22 mouse cellular contexts compared by ENCODE assay signal in genomic region chr5:17571571-17571970, GRCm38 (mm10). TPM values are rescaled to one million over a fixed set of nuclear protein-coding genes. Genes with fewer than 3 reads are reported as not detected.
DNase-seq lines count a peak whose midpoint lies in the region; ATAC-seq and TF ChIP-seq lines count a peak whose summit lies in the region.
"Had no signal": no experiment of that assay in that cellular context is flagged by ENCODE, and none has a peak within 500 bp of the region (broad histone marks: within the 10 kb centered on the region; RNA-seq: fewer than 3 reads in every experiment).

No protein-coding gene starts in this region.

- no peak for TF ChIP-seq CTCF in intestine, postnatal 0 days (IDR thresholded peaks at IDR 0.05; ENCODE audit: low read depth)

- H3K4me1 ChIP-seq in intestine, postnatal 0 days (replicated peaks; ENCODE audit: control insufficient read depth, insufficient read depth, low read length): no peaks in the 10 kb centered on the region
- H3K4me1 ChIP-seq: forebrain, embryonic 12.5 days; heart, embryonic 10.5 days; liver, embryonic 13.5 days; midbrain, embryonic 12.5 days had no signal

- WGBS in intestine, postnatal 0 days: 41% methylated on average over 6 of the region's 6 CpGs

- H3K27me3 ChIP-seq in intestine, postnatal 0 days (replicated peaks; ENCODE audit: control insufficient read depth, insufficient read depth, low read length): no peaks in the 10 kb centered on the region
- H3K27me3 ChIP-seq: midbrain, embryonic 12.5 days; neural tube, embryonic 15.5 days had no signal

- no peak overlapping the region for H3K9ac ChIP-seq in intestine, postnatal 0 days (ENCODE audit: low read depth, low read length)
- H3K9ac ChIP-seq: forebrain, embryonic 12.5 days; hindbrain, embryonic 15.5 days; liver, embryonic 13.5 days; midbrain, embryonic 12.5 days; neural tube, embryonic 15.5 days had no signal

- ATAC-seq in intestine, postnatal 0 days: peak; percentile 62
- ATAC-seq in megakaryocyte-erythroid progenitor cell, adult 5-6 weeks (replicated peaks; ENCODE audit: low FRiP score, low TSS enrichment, poor library complexity, severe bottlenecking): no peak

- DNase-seq in 3T3-L1 (ENCODE audit: low read depth, low spot score) (peak; percentile 66), NIH3T3 (ENCODE audit: low read depth) (peak; percentile 1)
- DNase-seq in lung, postnatal 36 days: peak; percentile 63
- no peak for DNase-seq in heart, adult 9 months (ENCODE audit: low spot score in 2 of 2)
- no peak for DNase-seq in kidney, adult 11 months
- DNase-seq: cerebellum, adult 11 months; cerebellum, postnatal 10 days; heart, postnatal 4 days; kidney, adult 18-20 months; kidney, postnatal 4 days; layer of hippocampus, adult 9-11 months; liver, embryonic 13.5 days; right cerebral cortex, adult 18-20 months; thymus, postnatal 36 days had no signal

- no peak overlapping the region for H3K4me3 ChIP-seq in intestine, postnatal 0 days (ENCODE audit: low read depth, low read length)
- H3K4me3 ChIP-seq: forebrain, embryonic 12.5 days; heart, embryonic 10.5 days; hindbrain, embryonic 15.5 days; left cerebral cortex, adult 2 months; liver, embryonic 13.5 days; midbrain, embryonic 12.5 days; neural tube, embryonic 15.5 days had no signal

- H3K27ac ChIP-seq in intestine, postnatal 0 days (ENCODE audit: low read depth, low read length): no peak overlapping the region
- H3K27ac ChIP-seq: forebrain, embryonic 12.5 days; heart, embryonic 10.5 days; hindbrain, embryonic 15.5 days; left cerebral cortex, adult 2 months; liver, embryonic 13.5 days; midbrain, embryonic 12.5 days; neural tube, embryonic 15.5 days had no signal

- peak overlapping the region; percentile 10; the same call in 1 of the 2 replicates for H3K4me2 ChIP-seq in intestine, postnatal 0 days (replicated peaks; ENCODE audit: low read depth)
- H3K4me2 ChIP-seq: forebrain, embryonic 12.5 days; hindbrain, embryonic 15.5 days; liver, embryonic 13.5 days; midbrain, embryonic 12.5 days; neural tube, embryonic 15.5 days had no signal

- H3K9me3 ChIP-seq in intestine, postnatal 0 days (ENCODE audit: control insufficient read depth): no peaks in the 10 kb centered on the region
- H3K9me3 ChIP-seq: forebrain, embryonic 12.5 days; heart, embryonic 10.5 days; hindbrain, embryonic 15.5 days; liver, embryonic 13.5 days; midbrain, embryonic 12.5 days; neural tube, embryonic 15.5 days had no signal

- H3K36me3 ChIP-seq in intestine, postnatal 0 days (ENCODE audit: control insufficient read depth, insufficient read depth): no peaks in the 10 kb centered on the region
- H3K36me3 ChIP-seq: forebrain, embryonic 12.5 days; heart, embryonic 10.5 days; hindbrain, embryonic 15.5 days; liver, embryonic 13.5 days; midbrain, embryonic 12.5 days; neural tube, embryonic 15.5 days had no signal

RNA-seq across cellular contexts. Expression of gene Sema3c, which starts 2.5 kb away (rescaled TPM):
- 9.6 and 11.7 TPM in 2 replicates for polyA plus RNA-seq in intestine, postnatal 0 days (2015; fragmentation: Nextera tagmentation; extraction: Ambion mirVana)
- not detected in 2 replicates for total RNA-seq in megakaryocyte-erythroid progenitor cell, adult 5-6 weeks (2014; fragmentation: Nextera tagmentation)
- total RNA-seq in megakaryocyte-erythroid progenitor cell, adult 5-6 weeks (2017): not detected in 2 replicates

Comparison
In these comparisons a context has a peak if more than half of its experiments do, and no peak if none do; other contexts are left out.
1. DNase-seq: peak in 3T3-L1 (single experiment), NIH3T3 (single experiment) and lung, postnatal 36 days (single experiment); none in heart, adult 9 months (0 of 2) and kidney, adult 11 months (single experiment).